Mouse (Mus musculus) erythroblast, embryonic 14.5 days (primary cell): Measurements from ENCODE around the gene Dus1l.

Experiments used
- GATA1 ChIP-seq: IDR thresholded peaks from 2 replicates; pipeline ENCODE4 v1.6.1; 2012; ENCODE audit warnings: low read length, inconsistent platforms, mixed read lengths
- TAL1 ChIP-seq: IDR thresholded peaks from 3 replicates; pipeline ENCODE4 v1.6.1; 2012; ENCODE audit warnings: low read length, inconsistent platforms, mixed read lengths

GRCm38 (mm10) chr11:120831659-120832440, 35.6 kb upstream of the Dus1l start:
- TF ChIP-seq GATA1 (no peak), TAL1 (no peak)
